Mouse (Mus musculus): ENCODE results near the gene Limch1. TPM values are rescaled to one million over a fixed set of nuclear protein-coding genes. Genes with fewer than 3 reads are reported as not detected.

The Limch1 gene
- polyA plus RNA-seq, 2 experiments: 44.4 to 85.3 TPM

GRCm38 (mm10) chr5:66992401-66992800, 246.8 kb downstream of the Limch1 start:
- H3K4me1 ChIP-seq (ENCODE audit: control insufficient read depth, insufficient read depth, low read length): peaks cover 25% of the 10 kb centered on the region
- ATAC-seq (ENCODE audit: low FRiP score, low read depth): no peak
- H3K36me3 ChIP-seq (ENCODE audit: control insufficient read depth, insufficient read depth, low read length): peaks cover 11% of the 10 kb centered on the region
- peak; percentile 49 for DNase-seq (ENCODE audit: low spot score)
- H3K4me3 ChIP-seq (replicated peaks; ENCODE audit: low read length): no peak overlapping the region
- no peak overlapping the region for H3K9ac ChIP-seq (ENCODE audit: low read depth, low read length, severe bottlenecking)
- 44% methylated on average over 7 of the region's 7 CpGs for WGBS
- no peak overlapping the region for H3K27ac ChIP-seq (replicated peaks; ENCODE audit: low read depth, low read length)
- H3K27me3 ChIP-seq (ENCODE audit: control insufficient read depth, insufficient read depth, low read length): no peaks in the 10 kb centered on the region
- no peaks in the 10 kb centered on the region for H3K9me3 ChIP-seq (ENCODE audit: control insufficient read depth, low read length)
- no peak overlapping the region for H3K4me2 ChIP-seq (replicated peaks; ENCODE audit: low read depth, low read length, severe bottlenecking)
- no peak for TF ChIP-seq POLR2A (IDR thresholded peaks at IDR 0.05; ENCODE audit: borderline replicate concordance, extremely low read depth, insufficient read depth, insufficient read length)

GRCm38 (mm10) chr5:66993076-66993475, 247.4 kb downstream of the Limch1 start:
- H3K4me3 ChIP-seq (replicated peaks; ENCODE audit: low read length): no peak overlapping the region
- peaks cover 4% of the 10 kb centered on the region for H3K36me3 ChIP-seq (ENCODE audit: control insufficient read depth, insufficient read depth, low read length)
- no peak for TF ChIP-seq POLR2A (IDR thresholded peaks at IDR 0.05; ENCODE audit: borderline replicate concordance, extremely low read depth, insufficient read depth, insufficient read length)
- 34% methylated on average over 11 of the region's 11 CpGs for WGBS
- H3K9ac ChIP-seq (ENCODE audit: low read depth, low read length, severe bottlenecking): no peak overlapping the region
- no peak overlapping the region for H3K4me2 ChIP-seq (replicated peaks; ENCODE audit: low read depth, low read length, severe bottlenecking)
- no peak for DNase-seq (ENCODE audit: low spot score)
- no peak overlapping the region for H3K27ac ChIP-seq (replicated peaks; ENCODE audit: low read depth, low read length)
- no peaks in the 10 kb centered on the region for H3K9me3 ChIP-seq (ENCODE audit: control insufficient read depth, low read length)
- no peaks in the 10 kb centered on the region for H3K27me3 ChIP-seq (ENCODE audit: control insufficient read depth, insufficient read depth, low read length)
- ATAC-seq (ENCODE audit: low FRiP score, low read depth): no peak
- H3K4me1 ChIP-seq (ENCODE audit: control insufficient read depth, insufficient read depth, low read length): peaks cover 25% of the 10 kb centered on the region

GRCm38 (mm10) chr5:66996124-66996523, 250.5 kb downstream of the Limch1 start:
- no peak for ATAC-seq (ENCODE audit: low FRiP score, low read depth)
- peaks cover 21% of the 10 kb centered on the region for H3K4me1 ChIP-seq (ENCODE audit: control insufficient read depth, insufficient read depth, low read length)
- no peak overlapping the region for H3K4me2 ChIP-seq (replicated peaks; ENCODE audit: low read depth, low read length, severe bottlenecking)
- DNase-seq (ENCODE audit: low spot score): no peak
- H3K27ac ChIP-seq (replicated peaks; ENCODE audit: low read depth, low read length): no peak overlapping the region
- 14% methylated on average over 3 of the region's 3 CpGs for WGBS
- no peaks in the 10 kb centered on the region for H3K27me3 ChIP-seq (ENCODE audit: control insufficient read depth, insufficient read depth, low read length)
- no peak for TF ChIP-seq POLR2A (IDR thresholded peaks at IDR 0.05; ENCODE audit: borderline replicate concordance, extremely low read depth, insufficient read depth, insufficient read length)
- peaks cover 8% of the 10 kb centered on the region for H3K36me3 ChIP-seq (ENCODE audit: control insufficient read depth, insufficient read depth, low read length)
- no peak overlapping the region for H3K4me3 ChIP-seq (replicated peaks; ENCODE audit: low read length)
- H3K9me3 ChIP-seq (ENCODE audit: control insufficient read depth, low read length): no peaks in the 10 kb centered on the region
- H3K9ac ChIP-seq (ENCODE audit: low read depth, low read length, severe bottlenecking): no peak overlapping the region

- Histone ChIP-seq H3K4me1 (ENCODE audit: control insufficient read depth, insufficient read depth, low read length) (peaks cover 21% of the 10 kb centered on the region), H3K36me3 (ENCODE audit: control insufficient read depth, insufficient read depth, low read length) (peaks cover 14% of the 10 kb centered on the region), H3K9ac (ENCODE audit: low read depth, low read length, severe bottlenecking) (peak overlapping the region; percentile 62), H3K27ac (replicated peaks; ENCODE audit: low read depth, low read length) (0 out of 2 replicates have a peak overlapping the region, but pooled peaks have one; percentile 52), H3K4me3 (replicated peaks; ENCODE audit: low read length) (peak overlapping the region; percentile 42), H3K27me3 (ENCODE audit: control insufficient read depth, insufficient read depth, low read length) (no peaks in the 10 kb centered on the region), H3K9me3 (ENCODE audit: control insufficient read depth, low read length) (no peaks in the 10 kb centered on the region), H3K4me2 (replicated peaks; ENCODE audit: low read depth, low read length, severe bottlenecking) (peak overlapping the region; percentile 82)
- DNase-seq (ENCODE audit: low spot score) (peak; percentile 87), ATAC-seq (ENCODE audit: low FRiP score, low read depth) (peak; percentile 86)
- 2% methylated on average over 33 of the region's 33 CpGs for WGBS
- 0 out of 2 replicates have a peak, but pooled peaks have one; percentile 16 for TF ChIP-seq POLR2A (IDR thresholded peaks at IDR 0.05; ENCODE audit: borderline replicate concordance, extremely low read depth, insufficient read depth, insufficient read length)
Measured at GRCm38 (mm10) chr5:66996886-66997599, 251.4 kb downstream of the Limch1 start.

- ATAC-seq (ENCODE audit: low FRiP score, low read depth): no peak
- Histone ChIP-seq H3K9me3 (ENCODE audit: control insufficient read depth, low read length) (no peaks in the 10 kb centered on the region), H3K4me1 (ENCODE audit: control insufficient read depth, insufficient read depth, low read length) (peaks cover 17% of the 10 kb centered on the region), H3K4me2 (replicated peaks; ENCODE audit: low read depth, low read length, severe bottlenecking) (peak overlapping the region; percentile 82), H3K9ac (ENCODE audit: low read depth, low read length, severe bottlenecking) (peak overlapping the region; percentile 62; the same call in 1 of the 2 replicates), H3K27me3 (ENCODE audit: control insufficient read depth, insufficient read depth, low read length) (no peaks in the 10 kb centered on the region), H3K27ac (replicated peaks; ENCODE audit: low read depth, low read length) (0 out of 2 replicates have a peak overlapping the region, but pooled peaks have one; percentile 33), H3K36me3 (ENCODE audit: control insufficient read depth, insufficient read depth, low read length) (peaks cover 20% of the 10 kb centered on the region), H3K4me3 (replicated peaks; ENCODE audit: low read length) (peak overlapping the region; percentile 42)
- WGBS: 13% methylated on average over 7 of the region's 7 CpGs
- no peak for DNase-seq (ENCODE audit: low spot score)
- TF ChIP-seq POLR2A (IDR thresholded peaks at IDR 0.05; ENCODE audit: borderline replicate concordance, extremely low read depth, insufficient read depth, insufficient read length): no peak
Measured at GRCm38 (mm10) chr5:66997600-66997930, 251.9 kb downstream of the Limch1 start.
